Mouse (Mus musculus) lung, adult 2 months (tissue): ENCODE data around the gene Ranbp9.

Source experiments
- CTCF ChIP-seq: fragments of 200-500 bp; IDR thresholded peaks from 2 replicates; pipeline ENCODE4 v1.5.1; 2011; ENCODE audit warnings: mild to moderate bottlenecking, low read length, control low read depth; ENCODE audit not compliant: insufficient read depth
- POLR2A ChIP-seq: fragments of 200-500 bp; IDR thresholded peaks from 2 replicates; pipeline ENCODE4 v1.6.1; 2011; ENCODE audit warnings: low read depth, mild to moderate bottlenecking, control low read depth, low read length, borderline replicate concordance; ENCODE audit errors: extremely low read depth

GRCm38 (mm10) chr13:43517371-43517770, 36.3 kb upstream of the Ranbp9 start:
- TF ChIP-seq CTCF (no peak), POLR2A (no peak)
